26 mouse cellular contexts compared by ENCODE assay signal in the genomic region with DNA sequence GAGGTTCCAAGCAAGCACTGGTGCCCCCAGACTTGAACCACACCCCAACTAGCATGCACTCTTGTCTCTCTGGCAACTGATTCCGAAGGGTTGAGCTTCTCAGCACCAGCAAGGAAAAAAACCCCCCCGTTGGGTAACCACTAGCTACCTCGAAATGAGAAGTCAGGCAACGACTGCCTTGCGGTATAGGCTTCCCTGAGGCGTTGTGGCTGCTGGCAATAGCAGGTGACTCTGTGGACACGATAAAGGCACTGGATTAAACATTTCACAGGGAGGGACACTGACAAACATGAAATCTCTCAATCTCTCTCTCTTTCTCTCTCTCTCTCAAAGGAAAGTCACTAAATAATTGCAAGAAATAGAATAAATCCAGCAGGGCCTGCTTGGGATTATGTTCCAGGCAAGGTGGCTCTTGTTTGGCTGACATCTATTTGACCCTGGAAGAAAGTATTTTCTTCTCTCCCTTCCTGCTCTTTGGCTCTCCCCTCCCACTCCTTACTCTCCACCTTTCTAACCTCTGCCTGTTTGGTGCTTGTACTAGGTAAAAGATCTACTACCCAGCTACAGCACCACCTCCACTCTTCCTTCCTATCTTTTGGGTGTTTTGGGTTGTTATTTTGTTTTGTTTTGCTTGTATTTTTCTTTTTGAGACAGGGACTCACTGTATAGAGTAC. TPM values are rescaled to one million over a fixed set of nuclear protein-coding genes. Genes with fewer than 3 reads are reported as not detected.
A peak's percentile ranks its signal among the peaks of the same experiment; 100 is the strongest.
DNase-seq lines count a peak whose midpoint lies in the region; ATAC-seq and TF ChIP-seq lines count a peak whose summit lies in the region.
"Had no signal": no experiment of that assay in that cellular context is flagged by ENCODE, and none has a peak within 500 bp of the region (broad histone marks: within the 10 kb centered on the region; RNA-seq: fewer than 3 reads in every experiment).

No protein-coding gene starts in this region.

- no peak for ATAC-seq in kidney, postnatal 0 days (replicated peaks; ENCODE audit: low FRiP score, low read depth)
- 0 out of 2 replicates have a peak, but pooled peaks have one; percentile 11 for ATAC-seq in erythroblast, adult 5-6 weeks (replicated peaks; ENCODE audit: low FRiP score, poor library complexity, severe bottlenecking)
- ATAC-seq in stomach, embryonic 16.5 days (ENCODE audit: insufficient read depth, low FRiP score): no peak
- ATAC-seq: CD4-positive, CD25-positive, alpha-beta regulatory T cell, adult 4 months; forebrain, embryonic 16.5 days had no signal

- no peak overlapping the region for H3K9ac ChIP-seq in kidney, postnatal 0 days (ENCODE audit: low read depth, low read length)
- H3K9ac ChIP-seq in ES-E14 (ENCODE audit: insufficient read depth, low read depth, low read length, poor library complexity, severe bottlenecking): no peak overlapping the region
- no peak overlapping the region for H3K9ac ChIP-seq in stomach, embryonic 16.5 days (ENCODE audit: low read length)
- H3K9ac ChIP-seq: embryonic facial prominence, embryonic 15.5 days; limb, embryonic 15.5 days; liver, embryonic 14.5 days; lung, embryonic 15.5 days; neural tube, embryonic 12.5 days had no signal

- H3K4me2 ChIP-seq in kidney, postnatal 0 days (ENCODE audit: low read length): no peak overlapping the region
- H3K4me2 ChIP-seq in stomach, embryonic 16.5 days (ENCODE audit: low read depth, low read length): no peak overlapping the region
- H3K4me2 ChIP-seq: embryonic facial prominence, embryonic 15.5 days; heart, embryonic 11.5 days; limb, embryonic 15.5 days; lung, embryonic 15.5 days; neural tube, embryonic 12.5 days had no signal

- WGBS in kidney, postnatal 0 days: 59% methylated on average over 7 of the region's 7 CpGs
- WGBS in stomach, embryonic 16.5 days: 65% methylated on average over 7 of the region's 7 CpGs
- 88% methylated on average over 7 of the region's 7 CpGs for WGBS in forebrain, embryonic 10.5 days

- TF ChIP-seq CTCF in kidney, postnatal 0 days (IDR thresholded peaks at IDR 0.05; ENCODE audit: low read depth): no peak

- no peak overlapping the region for H3K4me3 ChIP-seq in kidney, postnatal 0 days (replicated peaks; ENCODE audit: low read depth, low read length)
- H3K4me3 ChIP-seq in ES-E14 (ENCODE audit: insufficient read depth in 1 of 2, low read depth in 1 of 2, low read length in 2 of 2, poor library complexity in 1 of 2, severe bottlenecking in 1 of 2): no peak overlapping the region
- no peak overlapping the region for H3K4me3 ChIP-seq in stomach, embryonic 16.5 days (replicated peaks; ENCODE audit: low read length)
- H3K4me3 ChIP-seq in forebrain, embryonic 10.5 days: no peak overlapping the region
- H3K4me3 ChIP-seq: embryonic facial prominence, embryonic 15.5 days; limb, embryonic 15.5 days; lung, embryonic 15.5 days; neural tube, embryonic 12.5 days had no signal

- H3K27ac ChIP-seq in kidney, postnatal 0 days: peak overlapping the region; percentile 19; the same call in 1 of the 2 replicates
- H3K27ac ChIP-seq in ES-E14 (ENCODE audit: insufficient read depth, low read depth, low read length, poor library complexity, severe bottlenecking): peak overlapping the region; percentile 46; the same call in 1 of the 2 replicates
- H3K27ac ChIP-seq in stomach, embryonic 16.5 days (ENCODE audit: low read length): peak overlapping the region; percentile 66
- H3K27ac ChIP-seq in forebrain, embryonic 10.5 days: no peak overlapping the region
- H3K27ac ChIP-seq: embryonic facial prominence, embryonic 15.5 days; limb, embryonic 15.5 days; liver, embryonic 14.5 days; neural tube, embryonic 12.5 days had no signal

- no peak for DNase-seq in kidney, postnatal 0 days (ENCODE audit: low spot score)
- no peak for DNase-seq in kidney, postnatal 10 days
- no peak for DNase-seq in ES-E14 (ENCODE audit: low read depth, low spot score)
- DNase-seq in forebrain, embryonic 10.5 days (ENCODE audit: extremely low spot score, low spot score): no peak
- no peak for DNase-seq in gastrocnemius, adult 8-10 months (ENCODE audit: low spot score in 2 of 2)
- DNase-seq: adrenal gland, postnatal 10 days; cerebellum, adult 18-20 months; cerebellum, postnatal 14 days; gastrocnemius, postnatal 25 days; kidney, adult 11 months; kidney, postnatal 14 days; left cerebral cortex, postnatal 4 days; midbrain, embryonic 14.5 days; right cerebral cortex, postnatal 4 days; thymus, adult 18-20 months had no signal

- in situ Hi-C loops in ES-E14 (cut with MboI; ENCODE audit: low sequenced_read_pairs in 2 of 2, unreplicated experiment in 2 of 2): no loop called here

- no peaks in the 10 kb centered on the region for H3K36me3 ChIP-seq in kidney, postnatal 0 days (ENCODE audit: insufficient read depth, low read length)
- H3K36me3 ChIP-seq in ES-E14 (ENCODE audit: control insufficient read depth, insufficient read depth, low read length, poor library complexity, severe bottlenecking): no peaks in the 10 kb centered on the region
- no peaks in the 10 kb centered on the region for H3K36me3 ChIP-seq in stomach, embryonic 16.5 days (ENCODE audit: control insufficient read depth, insufficient read depth, low read length)
- no peaks in the 10 kb centered on the region for H3K36me3 ChIP-seq in forebrain, embryonic 10.5 days (replicated peaks)
- H3K36me3 ChIP-seq: embryonic facial prominence, embryonic 15.5 days; limb, embryonic 15.5 days; lung, embryonic 15.5 days; neural tube, embryonic 12.5 days had no signal

- 0 out of 2 replicates have a peak, but pooled peaks cover 6% of the 10 kb centered on the region for H3K4me1 ChIP-seq in kidney, postnatal 0 days (replicated peaks; ENCODE audit: insufficient read depth, low read length)
- peaks cover 13% of the 10 kb centered on the region in 2 experiments; a peak in 3 of 4 replicates for H3K4me1 ChIP-seq in ES-E14 (ENCODE audit: control insufficient read depth in 2 of 2, insufficient read depth in 2 of 2, low read length in 2 of 2, poor library complexity in 1 of 2)
- peaks cover 14% of the 10 kb centered on the region for H3K4me1 ChIP-seq in stomach, embryonic 16.5 days (ENCODE audit: control insufficient read depth, insufficient read depth, low read length)
- H3K4me1 ChIP-seq in forebrain, embryonic 10.5 days: peaks cover 17% of the 10 kb centered on the region
- H3K4me1 ChIP-seq: embryonic facial prominence, embryonic 15.5 days had no signal

- H3K27me3 ChIP-seq in kidney, postnatal 0 days (ENCODE audit: insufficient read depth, low read length): no peaks in the 10 kb centered on the region
- H3K27me3 ChIP-seq in stomach, embryonic 16.5 days (ENCODE audit: control insufficient read depth, insufficient read depth, low read length): no peaks in the 10 kb centered on the region
- H3K27me3 ChIP-seq in forebrain, embryonic 10.5 days (ENCODE audit: poor library complexity, severe bottlenecking): no peaks in the 10 kb centered on the region
- H3K27me3 ChIP-seq: embryonic facial prominence, embryonic 15.5 days; limb, embryonic 15.5 days; lung, embryonic 15.5 days; neural tube, embryonic 12.5 days had no signal

- H3K9me3 ChIP-seq in kidney, postnatal 0 days (replicated peaks; ENCODE audit: low read length): no peaks in the 10 kb centered on the region
- no peaks in the 10 kb centered on the region for H3K9me3 ChIP-seq in ES-E14 (ENCODE audit: control insufficient read depth, insufficient read depth, low read depth, low read length)
- H3K9me3 ChIP-seq in stomach, embryonic 16.5 days (replicated peaks; ENCODE audit: control insufficient read depth, low read length): no peaks in the 10 kb centered on the region
- no peaks in the 10 kb centered on the region for H3K9me3 ChIP-seq in forebrain, embryonic 10.5 days
- H3K9me3 ChIP-seq: embryonic facial prominence, embryonic 15.5 days; G1E; limb, embryonic 15.5 days; lung, embryonic 15.5 days; neural tube, embryonic 12.5 days had no signal

TF ChIP-seq in ES-E14, 5 proteins besides CTCF, POLR2A, EP300 and RAD21:
- TF ChIP-seq HCFC1 (IDR thresholded peaks at IDR 0.05; ENCODE audit: borderline replicate concordance, insufficient read depth, low read length) (no peak), MAFK (IDR thresholded peaks at IDR 0.05; ENCODE audit: insufficient read depth, low read depth, low read length) (no peak), ZNF384 (IDR thresholded peaks at IDR 0.05; ENCODE audit: low read depth, low read length) (no peak), ZC3H11A (IDR thresholded peaks at IDR 0.05; ENCODE audit: borderline replicate concordance, low read depth, low read length) (no peak), CHD2 (IDR thresholded peaks at IDR 0.05; ENCODE audit: low read depth, low read length) (no peak)

RNA-seq across cellular contexts. Expression of a gene that starts 17.6 kb away (rescaled TPM):
- polyA plus RNA-seq in kidney, postnatal 0 days (2015; fragmentation: Nextera tagmentation; extraction: Ambion mirVana): 6.3 and 7.6 TPM in 2 replicates
- 7.7 and 10.7 TPM in 2 replicates for total RNA-seq in ES-E14 (2012; rRNA removed)
- 14.6 and 19.4 TPM in 2 replicates for total RNA-seq in erythroblast, adult 5-6 weeks (2015; ENCODE audit: low replicate concordance)
- total RNA-seq in erythroblast, adult 5-6 weeks (2017; ENCODE audit: low replicate concordance): 22.6 and 23.5 TPM in 2 replicates
- 8.3 and 11.8 TPM in 2 replicates for polyA plus RNA-seq in stomach, embryonic 16.5 days (2015; fragmentation: Nextera tagmentation; extraction: Ambion mirVana)
- polyA plus RNA-seq in forebrain, embryonic 10.5 days (2016; fragmentation: Nextera tagmentation; extraction: Ambion mirVana): 2.3 TPM in 2 replicates
- total RNA-seq in gastrocnemius, adult 8-10 months (2022): under 1 TPM in 2 of 4 experiments, not detected in 2; 0.13 to 0.40 TPM
